Mouse (Mus musculus) layer of hippocampus, adult 2 months (tissue): Measurements from ENCODE around the gene Phkg1. TPM values are rescaled to one million over a fixed set of nuclear protein-coding genes. Genes with fewer than 3 reads are reported as not detected.

Experiments
- DNase-seq, 2 experiments: peaks; one replicate each; pipeline ENCODE4 v3.0.0; 2022; ENCODE audit warnings: low spot score in 2 of 2
- H3K27ac ChIP-seq: fragments of 200-600 bp; 2 replicates; pipeline ENCODE4 v1.8.1; 2022
- H3K4me3 ChIP-seq: fragments of 200-600 bp; 2 replicates; pipeline ENCODE4 v1.8.1; 2022; ENCODE audit warnings: mild to moderate bottlenecking
- CTCF ChIP-seq: fragments of 200-600 bp; conservative IDR thresholded peaks from 2 replicates; pipeline ENCODE4 v1.8.1; 2022; ENCODE audit warnings: antibody characterized with exemption, mild to moderate bottlenecking, moderate library complexity
- total RNA-seq, 2 experiments: library from RNA; stranded (reverse); gene quantifications; 2 replicates each; pipeline ENCODE4 v1.2.3; 2021

Gene Phkg1
- total RNA-seq, 2 experiments from 2014 or later: 21.6 to 24.3 TPM

- no peak for TF ChIP-seq CTCF
- Histone ChIP-seq H3K4me3 (no peak overlapping the region), H3K27ac (no peak overlapping the region)
- no peak for DNase-seq
Measured at GRCm38 (mm10) chr5:129855163-129855562, 43.2 kb downstream of the Phkg1 start.

GRCm38 (mm10) chr5:129847558-129847820 lies 50.9 kb downstream of the Phkg1 start:
- no peak for DNase-seq
- no peak for TF ChIP-seq CTCF
- Histone ChIP-seq H3K27ac (peak overlapping the region; percentile 77), H3K4me3 (peak overlapping the region; percentile 94)

GRCm38 (mm10) chr5:129846752-129847557 lies 51.4 kb downstream of the Phkg1 start, which contains the start of gene Sumf2:
TSS of gene Sumf2 (plus strand) at chr5:129846986.
- TF ChIP-seq CTCF: no peak
- peak within 1 kb of the TSS; percentile 94 for H3K4me3 ChIP-seq
- peak within 1 kb of the TSS; percentile 77 for H3K27ac ChIP-seq
- peak; percentile 94 to 95 for DNase-seq

- no peak for DNase-seq
- Histone ChIP-seq H3K4me3 (no peak overlapping the region), H3K27ac (no peak overlapping the region)
- no peak for TF ChIP-seq CTCF
Measured at GRCm38 (mm10) chr5:129844848-129845247, 53.5 kb downstream of the Phkg1 start.

Other genes starting within 250 kb of the Phkg1 start
- gene Zfp11, start 228.4 kb downstream of the Phkg1 start, total RNA-seq: 1 to 10 TPM; 7.2 to 7.9 TPM
- gene Sept14, start 190.0 kb downstream of the Phkg1 start, total RNA-seq: not detected
- 10 to 100 TPM; 73.6 to 77.7 TPM for gene Mrps17, start 183.1 kb downstream of the Phkg1 start, total RNA-seq
- gene Nipsnap2, start 173.5 kb downstream of the Phkg1 start, total RNA-seq: 10 to 100 TPM; 81.2 to 81.8 TPM
- 10 to 100 TPM; 27.7 to 28.5 TPM for gene Psph, start 111.1 kb downstream of the Phkg1 start, total RNA-seq
- 10 to 100 TPM; 15.2 to 22.3 TPM for gene Sumf2, start 51.6 kb downstream of the Phkg1 start, total RNA-seq
- 100 to 1,000 TPM; 431 to 461 TPM for gene Chchd2, start 11.1 kb downstream of the Phkg1 start, total RNA-seq
- gene Zbed5, start 2.8 kb downstream of the Phkg1 start, total RNA-seq: 1 to 10 TPM; 5.1 to 6.2 TPM
- gene Nupr1l, start 10.0 kb upstream of the Phkg1 start, total RNA-seq: 1 to 10 TPM; 1.4 to 2.8 TPM
- gene Vkorc1l1, start 43.4 kb upstream of the Phkg1 start, total RNA-seq: 10 to 100 TPM; 42.2 to 44.0 TPM
- gene Gusb, start 104.5 kb upstream of the Phkg1 start, total RNA-seq: 10 to 100 TPM; 10.9 to 11.4 TPM
- gene Asl, start 130.7 kb upstream of the Phkg1 start, total RNA-seq: 10 to 100 TPM; 18.2 to 27.3 TPM
- gene Crcp, start 130.7 kb upstream of the Phkg1 start, total RNA-seq: 10 to 100 TPM; 35.6 to 35.7 TPM
- gene Tpst1, start 174.8 kb upstream of the Phkg1 start, total RNA-seq: 10 to 100 TPM; 48.7 to 49.1 TPM
- 10 to 100 TPM; 10.3 to 12.8 TPM for gene Kctd7, start 246.3 kb upstream of the Phkg1 start, total RNA-seq